Mouse (Mus musculus): ENCODE measurements at regions not wholly inside any gene's neighbourhood (a gene's known extent, or its start where the extent isn't known, plus 50 kb on each side); places are given as distances from the start of the nearest gene placed in this dataset.

- H3K9ac ChIP-seq (ENCODE audit: control insufficient read depth, low read depth, low read length, poor library complexity, severe bottlenecking), result no peak overlapping the region
- H3K27ac ChIP-seq (ENCODE audit: control insufficient read depth, low read depth, low read length), result no peak overlapping the region
- no peak for TF ChIP-seq MAFK (IDR thresholded peaks at IDR 0.05; ENCODE audit: borderline replicate concordance, low read depth, low read length)
- no peaks in the 10 kb centered on the region for H3K9me3 ChIP-seq (replicated peaks; ENCODE audit: insufficient read depth, low read length)
- H3K27me3 ChIP-seq (ENCODE audit: control insufficient read depth in 1 of 2, insufficient read depth in 2 of 2, low read length in 2 of 2), result no peaks in the 10 kb centered on the region
- no peaks in the 10 kb centered on the region for H3K79me2 ChIP-seq (ENCODE audit: control insufficient read depth, insufficient read depth, low read length, poor library complexity)
- no peak for DNase-seq (ENCODE audit: low read depth, low spot score)
- no peaks in the 10 kb centered on the region for H3K4me1 ChIP-seq (ENCODE audit: control insufficient read depth in 1 of 2, insufficient read depth in 2 of 2, low read length in 2 of 2)
- no peaks in the 10 kb centered on the region for H3K36me3 ChIP-seq (ENCODE audit: control insufficient read depth in 1 of 2, insufficient read depth in 2 of 2, low read length in 2 of 2)
- H3K4me3 ChIP-seq (ENCODE audit: control insufficient read depth in 1 of 2, insufficient read depth in 1 of 2, low read depth in 2 of 2, low read length in 2 of 2), result no peak overlapping the region
These were observed 150.2 kb upstream of the Lrig1 start for GRCm38 (mm10) chr6:94850121-94850520.

- no peak for DNase-seq (ENCODE audit: low read depth, low spot score)
- H3K4me1 ChIP-seq (ENCODE audit: control insufficient read depth in 1 of 2, insufficient read depth in 2 of 2, low read length in 2 of 2), result no peaks in the 10 kb centered on the region
- H3K36me3 ChIP-seq (ENCODE audit: control insufficient read depth in 1 of 2, insufficient read depth in 2 of 2, low read length in 2 of 2), result no peaks in the 10 kb centered on the region
- no peaks in the 10 kb centered on the region for H3K27me3 ChIP-seq (ENCODE audit: control insufficient read depth in 1 of 2, insufficient read depth in 2 of 2, low read length in 2 of 2)
- no peak overlapping the region for H3K4me3 ChIP-seq (ENCODE audit: control insufficient read depth in 1 of 2, insufficient read depth in 1 of 2, low read depth in 2 of 2, low read length in 2 of 2)
- H3K9ac ChIP-seq (ENCODE audit: control insufficient read depth, low read depth, low read length, poor library complexity, severe bottlenecking), result no peak overlapping the region
- TF ChIP-seq NELFE (IDR thresholded peaks at IDR 0.05; ENCODE audit: low read depth, low read length) (no peak), TBP (IDR thresholded peaks at IDR 0.05; ENCODE audit: low read depth, low read length) (no peak), GABPA (IDR thresholded peaks at IDR 0.05; ENCODE audit: low read depth, low read length) (no peak), MAZ (IDR thresholded peaks at IDR 0.05; ENCODE audit: low read depth, low read length) (no peak), TAL1 (IDR thresholded peaks at IDR 0.05; ENCODE audit: low read length) (no peak), KAT2A (conservative IDR thresholded peaks at IDR 0.05; ENCODE audit: low read depth, low read length) (no peak), MYC (IDR thresholded peaks at IDR 0.05; ENCODE audit: low read depth, low read length) (no peak), SMC3 (IDR thresholded peaks at IDR 0.05; ENCODE audit: low read depth, low read length) (no peak), POLR2A (IDR thresholded peaks at IDR 0.05; ENCODE audit: control insufficient read depth in 1 of 2, insufficient read depth in 1 of 2, low read depth in 1 of 2, low read length in 2 of 2, poor library complexity in 1 of 2) (no peak), BHLHE40 (IDR thresholded peaks at IDR 0.05; ENCODE audit: borderline replicate concordance, low read depth, low read length) (no peak), USF2 (IDR thresholded peaks at IDR 0.05; ENCODE audit: borderline replicate concordance in 1 of 2, insufficient read depth in 1 of 2, low read depth in 1 of 2, low read length in 2 of 2) (no peak), ZKSCAN1 (IDR thresholded peaks at IDR 0.05; ENCODE audit: low read depth, low read length) (no peak), MEF2A (IDR thresholded peaks at IDR 0.05; ENCODE audit: extremely low read depth, insufficient replicate concordance, low read depth, low read length, poor library complexity, severe bottlenecking) (no peak), GATA1 (IDR thresholded peaks at IDR 0.05; ENCODE audit: low read depth, low read length) (no peak), HCFC1 (IDR thresholded peaks at IDR 0.05; ENCODE audit: low read depth, low read length) (no peak), SIN3A (IDR thresholded peaks at IDR 0.05; ENCODE audit: low read length) (no peak), POLR2AphosphoS5 (IDR thresholded peaks at IDR 0.05; ENCODE audit: borderline replicate concordance, low read depth, low read length) (no peak), E2F4 (IDR thresholded peaks at IDR 0.05; ENCODE audit: borderline replicate concordance, low read depth, low read length) (no peak), CHD1 (IDR thresholded peaks at IDR 0.05; ENCODE audit: low read depth, low read length) (no peak)
- H3K27ac ChIP-seq (ENCODE audit: control insufficient read depth, low read depth, low read length), result no peak overlapping the region
- H3K9me3 ChIP-seq (replicated peaks; ENCODE audit: insufficient read depth, low read length), result no peaks in the 10 kb centered on the region
- H3K79me2 ChIP-seq (ENCODE audit: control insufficient read depth, insufficient read depth, low read length, poor library complexity), result no peaks in the 10 kb centered on the region
These were observed 149.6 kb upstream of the Lrig1 start for GRCm38 (mm10) chr6:94849533-94849932.
